Mouse (Mus musculus) monocyte, adult 2 months (primary cell): ENCODE data around the gene Tex48.

Experiments used
- DNase-seq, 2 experiments: peaks; one replicate each; pipeline ENCODE4 v3.0.0; 2022; ENCODE audit warnings: low spot score in 2 of 2, low read depth in 1 of 2

The Tex48 gene

DNA sequence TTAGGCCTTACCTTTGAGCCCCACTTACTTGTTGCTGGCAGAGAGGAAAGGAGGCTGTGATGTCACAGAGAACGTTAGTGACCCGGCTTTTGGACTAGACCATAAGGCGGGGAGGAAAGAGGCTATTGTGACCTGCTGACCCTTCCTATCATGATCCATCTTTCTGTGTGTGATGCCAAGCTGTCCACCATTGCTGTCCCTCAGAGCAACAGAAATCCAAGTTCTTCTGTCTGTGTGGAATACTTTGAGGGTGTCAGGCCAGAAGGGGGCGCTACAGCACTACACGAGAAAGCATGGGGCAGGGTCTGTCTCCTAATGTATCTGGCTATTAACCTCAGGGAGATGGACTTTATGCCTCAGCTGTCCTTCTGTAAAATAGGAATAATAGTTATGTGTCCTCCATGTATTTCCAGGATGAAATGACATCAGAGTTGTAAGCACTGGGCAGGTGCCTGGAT, at the start of gene Tex48:
Gene Tex48, minus strand, starts transcription at position 51 of the 458 bp plus-strand sequence.
- no peak for DNase-seq

GRCm38 (mm10) chr4:63668255-63668654, 46.0 kb upstream of the Tex48 start:
- DNase-seq: peak; percentile 31 to 60

DNA sequence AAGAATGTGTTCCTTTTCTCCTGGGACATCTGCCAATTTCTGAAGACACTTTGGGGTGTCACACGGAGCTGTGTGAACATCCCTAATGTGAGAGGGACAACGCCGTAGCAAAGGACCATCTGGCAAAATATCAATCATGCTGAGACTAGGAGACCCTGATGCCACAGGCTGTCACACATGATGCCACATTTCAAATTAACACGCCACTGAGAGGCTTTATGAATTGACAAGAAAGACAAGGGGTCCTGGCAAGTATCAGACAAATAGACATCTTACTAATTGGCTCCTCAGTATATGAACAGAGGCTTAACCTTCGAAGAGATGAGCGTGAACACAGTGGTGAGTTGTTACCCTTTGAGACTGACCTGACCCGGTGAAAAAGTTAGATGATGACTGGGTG, 43.5 kb upstream of the Tex48 start:
- no peak for DNase-seq

DNA sequence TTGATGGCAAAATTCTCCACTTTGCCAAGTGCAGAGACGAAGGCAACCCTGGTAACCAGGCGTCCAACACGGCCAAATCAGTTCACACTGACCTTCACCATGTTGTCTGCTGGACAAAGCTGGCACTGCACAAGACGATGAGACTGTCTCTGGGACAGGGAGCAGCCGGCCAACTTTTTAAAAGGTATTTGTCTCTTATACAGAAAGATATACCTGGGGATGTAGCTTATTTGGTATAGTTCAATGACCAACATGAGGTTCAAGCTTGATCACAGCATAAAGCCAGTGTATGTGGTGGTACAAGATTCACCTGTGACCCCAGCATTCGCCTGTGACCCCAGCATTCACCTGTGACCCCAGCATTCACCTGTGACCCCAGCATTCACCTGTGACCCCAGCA, 41.1 kb upstream of the Tex48 start, which contains the start of gene Gm11214:
Gene Gm11214, minus strand, starts transcription at position 101 of the 400 bp plus-strand sequence.
- no peak for DNase-seq

DNA sequence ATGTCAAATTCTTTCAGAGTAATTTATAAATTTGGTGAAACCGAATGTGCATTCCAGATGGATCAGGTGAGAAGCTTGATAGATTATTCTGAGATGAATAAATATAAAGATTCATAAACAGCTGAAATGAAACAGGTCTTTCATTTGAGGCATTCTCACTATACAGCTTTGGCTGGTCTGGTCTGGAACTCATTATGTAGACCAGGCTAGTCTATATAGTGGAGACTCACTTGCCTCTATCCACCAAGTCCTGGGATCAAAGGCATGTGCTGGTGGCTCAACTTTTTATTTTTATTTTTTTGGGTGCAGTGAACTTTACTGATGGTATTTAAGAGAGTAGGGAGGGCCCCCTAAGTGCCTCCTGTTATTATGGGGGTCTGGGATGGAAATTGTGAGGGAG, 39.6 kb upstream of the Tex48 start:
- no peak for DNase-seq

GRCm38 (mm10) chr4:63661426-63661825, 39.2 kb upstream of the Tex48 start:
- no peak for DNase-seq

DNA sequence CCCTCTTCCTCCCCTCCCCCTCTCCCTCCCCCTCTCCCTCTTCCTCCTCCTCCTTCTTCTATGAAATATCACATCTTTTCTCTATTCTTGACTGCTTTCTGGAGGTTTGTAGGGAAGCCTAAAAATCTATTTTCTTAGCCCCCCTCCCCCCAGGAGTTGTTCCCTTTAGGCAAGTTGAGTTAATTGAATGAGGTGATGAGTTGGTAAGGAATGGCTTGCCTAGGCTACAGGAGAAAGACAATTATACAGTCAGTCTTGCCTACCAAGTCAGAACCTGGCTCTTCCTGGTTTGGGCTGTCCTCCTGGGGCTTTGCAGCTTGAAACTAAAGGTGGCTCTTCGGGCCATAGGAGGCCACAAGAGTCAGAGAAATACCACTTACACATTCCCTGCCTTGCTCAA, 37.5 kb upstream of the Tex48 start:
- DNase-seq: no peak

DNA sequence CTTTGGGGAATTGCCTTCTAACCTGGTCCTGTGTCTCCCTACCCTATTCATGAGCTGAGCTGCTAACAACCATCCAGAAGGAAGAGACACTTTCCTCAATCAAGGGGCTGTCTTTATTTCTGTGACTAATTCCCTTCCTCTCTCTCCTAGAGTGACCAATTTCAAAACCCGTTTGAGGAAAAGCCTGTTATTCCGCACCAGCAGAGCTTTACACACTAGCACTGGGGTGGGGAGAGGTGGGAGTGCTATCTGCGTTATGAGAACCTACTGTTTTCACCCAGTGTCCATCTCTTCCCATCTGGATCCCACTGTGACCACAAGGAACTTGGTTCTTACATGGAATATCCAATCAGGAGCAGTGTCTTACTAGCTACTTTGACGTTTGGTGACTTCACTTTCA, 36.9 kb upstream of the Tex48 start:
- DNase-seq: no peak

GRCm38 (mm10) chr4:63654381-63654780, 32.2 kb upstream of the Tex48 start:
- no peak for DNase-seq

- no peak for DNase-seq
These were observed 21.9 kb upstream of the Tex48 start for GRCm38 (mm10) chr4:63643956-63644726.

GRCm38 (mm10) chr4:63639842-63640241, 17.6 kb upstream of the Tex48 start:
- no peak for DNase-seq

GRCm38 (mm10) chr4:63638603-63639002, 16.4 kb upstream of the Tex48 start:
- DNase-seq: no peak

DNA sequence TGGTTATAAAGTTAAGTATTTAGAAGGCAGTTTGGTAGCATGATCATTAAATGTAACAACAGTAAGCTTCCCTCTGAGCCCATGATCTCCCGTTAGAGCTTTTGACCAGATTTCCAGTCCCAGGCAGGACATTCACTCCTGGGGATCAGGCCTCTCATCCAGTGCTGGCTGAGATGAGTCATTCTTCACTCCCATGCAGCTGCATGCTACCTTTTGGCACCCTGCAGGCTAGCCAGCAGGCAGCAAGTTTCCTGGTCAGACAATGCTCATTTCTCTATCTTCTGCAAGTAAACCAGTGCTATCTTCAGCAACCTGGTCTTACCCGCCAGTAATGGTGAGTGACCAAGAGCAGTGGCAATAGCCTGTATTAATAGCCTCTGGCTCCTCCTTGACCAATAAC, 11.0 kb upstream of the Tex48 start:
- DNase-seq: no peak

DNA sequence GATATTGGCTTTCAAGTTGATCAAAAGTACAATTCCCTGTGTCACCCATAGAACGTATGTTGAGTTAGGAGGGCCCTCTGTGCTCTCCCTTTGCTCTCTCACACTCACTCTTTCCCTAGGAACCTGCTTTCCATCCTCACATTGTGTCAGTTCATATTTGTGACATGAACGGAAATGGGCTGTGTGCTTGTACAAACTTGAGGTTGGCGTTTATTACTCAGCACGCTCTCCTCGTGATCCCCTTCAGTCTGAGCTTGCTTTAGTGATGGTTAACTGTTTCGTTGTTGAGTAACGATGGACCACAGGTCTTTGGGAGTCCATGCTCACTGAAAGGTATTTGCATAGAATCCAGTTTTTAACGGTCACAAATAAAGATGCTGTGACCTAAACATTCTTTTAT, 4.9 kb upstream of the Tex48 start:
- DNase-seq: no peak

GRCm38 (mm10) chr4:63625563-63626080, 3.4 kb upstream of the Tex48 start:
- no peak for DNase-seq

DNA sequence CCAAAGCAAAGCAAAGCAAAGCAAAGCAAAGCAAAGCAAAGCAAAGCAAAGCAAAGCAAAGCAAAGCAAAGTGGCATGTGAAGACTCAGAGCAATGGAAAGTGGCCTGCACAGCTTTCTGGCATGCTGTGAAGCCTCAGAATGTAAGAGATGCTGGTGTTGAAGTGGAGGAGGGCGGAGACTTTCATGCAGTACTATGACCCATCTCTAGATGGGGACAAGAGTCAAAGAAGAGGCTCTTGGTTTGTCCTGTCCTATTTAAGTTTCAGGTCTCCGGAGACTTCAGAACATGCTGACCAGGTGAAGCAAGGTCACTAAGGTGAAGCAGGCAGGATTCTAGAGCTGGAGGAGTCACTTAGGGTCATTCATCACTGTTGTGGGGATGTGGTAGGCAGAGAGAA, 367 bp downstream of the Tex48 start:
- DNase-seq: no peak

DNA sequence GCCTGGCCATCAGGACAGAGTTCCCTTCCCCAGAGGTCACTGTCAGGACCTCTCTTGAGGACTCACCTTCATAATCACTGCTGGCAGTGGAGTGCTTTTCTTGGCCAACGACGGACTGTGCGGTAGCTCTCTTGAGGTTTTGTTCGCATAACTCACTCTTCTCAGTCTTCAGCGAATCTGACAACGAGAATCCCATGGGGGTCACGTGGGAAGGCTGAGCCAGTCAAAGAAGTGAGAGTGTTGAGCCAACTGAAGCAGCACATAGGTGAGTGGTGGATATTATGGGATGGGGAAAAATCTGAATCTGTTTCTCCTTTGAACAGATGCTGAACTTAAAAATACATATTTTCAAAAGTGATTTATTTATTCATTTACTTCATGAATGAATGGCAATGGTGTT, 13.8 kb downstream of the Tex48 start:
- DNase-seq: no peak

- no peak for DNase-seq
These were observed 16.3 kb downstream of the Tex48 start for GRCm38 (mm10) chr4:63605968-63606367.

DNA sequence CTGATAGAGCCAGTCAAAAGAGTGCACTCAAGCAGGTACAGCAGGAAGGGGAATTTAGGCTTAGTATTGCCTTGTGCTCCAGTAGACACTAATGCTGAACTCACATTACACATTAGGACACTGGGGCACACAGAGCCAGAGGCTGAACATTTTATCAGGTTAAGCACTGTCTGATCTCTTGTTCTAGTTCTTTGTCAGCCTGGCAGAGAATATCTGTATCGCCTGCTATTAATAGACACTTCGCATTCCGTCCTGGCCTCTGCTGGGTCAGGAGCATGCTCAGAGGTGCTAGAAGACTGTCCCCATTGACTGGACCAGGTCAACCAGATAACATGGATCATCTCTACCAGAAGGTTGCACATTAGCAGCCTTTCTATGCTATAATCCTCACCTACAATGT, 16.7 kb downstream of the Tex48 start:
- DNase-seq: no peak

GRCm38 (mm10) chr4:63604945-63605344, 17.3 kb downstream of the Tex48 start, which contains the start of gene Gm11213:
Gene Gm11213, minus strand, starts transcription at chr4:63605261.
- DNase-seq: no peak

DNA sequence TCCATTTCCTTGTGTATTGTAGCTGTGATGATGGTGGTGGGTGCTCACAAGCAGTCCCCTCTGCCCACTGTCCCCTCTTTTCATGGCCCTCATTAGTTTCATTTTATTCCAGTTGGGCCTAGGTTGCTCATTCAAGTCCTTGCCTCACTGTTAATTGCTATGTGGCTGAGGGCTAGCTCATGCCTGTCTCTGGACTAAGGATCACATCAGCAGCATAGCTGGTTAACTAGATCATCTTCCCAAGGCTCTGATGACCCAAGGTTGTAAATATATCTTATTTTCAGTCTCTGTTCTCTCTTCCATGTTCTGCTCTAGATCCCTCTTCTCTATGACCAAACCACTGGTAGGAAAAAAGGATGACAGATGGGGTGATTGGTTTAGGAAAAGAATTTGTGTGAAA, 21.0 kb downstream of the Tex48 start:
- no peak for DNase-seq

DNA sequence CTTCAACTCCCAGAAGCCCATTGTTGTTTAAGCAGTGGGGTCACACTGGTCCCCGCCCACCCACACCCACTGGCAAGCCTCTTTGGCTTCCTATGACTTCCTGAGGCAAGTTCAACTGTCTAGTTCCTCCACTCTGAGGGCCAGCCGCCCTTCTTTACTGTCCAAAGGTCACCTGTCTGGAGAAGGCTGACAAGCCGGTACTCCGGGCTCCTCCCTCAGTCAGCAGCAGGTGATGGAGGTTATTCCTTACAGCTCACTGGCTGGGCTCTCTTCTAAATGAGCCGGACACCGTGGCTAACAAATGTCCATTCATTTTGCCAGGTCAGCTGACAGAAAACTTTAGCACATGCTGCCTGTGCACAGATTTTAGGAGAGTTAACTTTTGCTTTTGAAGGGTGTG, 21.4 kb downstream of the Tex48 start:
- no peak for DNase-seq

DNA sequence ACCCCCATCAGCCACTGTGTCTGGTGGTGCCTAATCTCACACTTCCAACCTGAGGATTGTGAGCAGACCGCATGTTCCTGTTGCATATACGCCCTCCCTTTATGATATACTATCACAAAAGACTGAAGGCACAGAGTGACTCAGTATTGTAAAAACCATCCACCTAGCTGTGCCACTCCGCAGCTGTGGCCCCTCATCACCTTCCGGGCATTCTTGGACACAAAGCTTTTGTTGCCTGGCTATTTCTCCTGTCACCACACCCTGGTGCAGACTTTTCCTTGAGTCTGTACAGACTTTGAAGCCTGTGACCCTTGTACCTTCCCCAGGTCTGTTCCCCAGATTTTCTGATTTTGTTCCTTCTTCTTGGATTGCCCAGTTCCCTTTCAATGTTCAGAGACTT, 26.2 kb downstream of the Tex48 start:
- no peak for DNase-seq
